8 mouse cellular contexts compared by ENCODE assay signal in genomic region chr19:5844831-5845318, GRCm38 (mm10). TPM values are rescaled to one million over a fixed set of nuclear protein-coding genes. Genes with fewer than 3 reads are reported as not detected.
DNase-seq lines count a peak whose midpoint lies in the region; ATAC-seq lines count a peak whose summit lies in the region.

No protein-coding gene starts in this region.

- ATAC-seq in hindbrain, embryonic 12.5 days (ENCODE audit: low FRiP score) = no peak
- ATAC-seq in megakaryocyte-erythroid progenitor cell, adult 5-6 weeks (replicated peaks; ENCODE audit: low FRiP score, low TSS enrichment, poor library complexity, severe bottlenecking) = peak; percentile 1; the same call in 1 of the 2 replicates

- H3K9ac ChIP-seq in hindbrain, embryonic 12.5 days = peak overlapping the region; percentile 33; the same call in 1 of the 2 replicates

- H3K4me2 ChIP-seq in hindbrain, embryonic 12.5 days (replicated peaks) = peak overlapping the region; percentile 56

- 82% methylated on average over 12 of the region's 12 CpGs for WGBS in hindbrain, embryonic 12.5 days

- DNase-seq in kidney, postnatal 36 days = peak; percentile 17 to 39
- no peak for DNase-seq in kidney, postnatal 25 days
- no peak for DNase-seq in right cerebral cortex, postnatal 4 days
- DNase-seq in left cerebral cortex, adult 8-10 months (ENCODE audit: low spot score in 2 of 2) = no peak
- DNase-seq in left cerebral cortex, postnatal 10 days (ENCODE audit: extremely low spot score in 1 of 2, low spot score in 2 of 2) = no peak

- no peaks in the 10 kb centered on the region for H3K36me3 ChIP-seq in hindbrain, embryonic 12.5 days

- H3K4me3 ChIP-seq in brown adipose tissue, adult 24 weeks (ENCODE audit: insufficient read depth, low read depth, low read length) = peak overlapping the region; percentile 67
- H3K4me3 ChIP-seq in hindbrain, embryonic 12.5 days = peak overlapping the region; percentile 25; the same call in 1 of the 2 replicates

- no peaks in the 10 kb centered on the region for H3K27me3 ChIP-seq in hindbrain, embryonic 12.5 days

- H3K27ac ChIP-seq in brown adipose tissue, adult 24 weeks (replicated peaks; ENCODE audit: low read depth, low read length) = peak overlapping the region; percentile 100
- peak overlapping the region; percentile 96 for H3K27ac ChIP-seq in hindbrain, embryonic 12.5 days

- H3K9me3 ChIP-seq in hindbrain, embryonic 12.5 days (replicated peaks) = no peaks in the 10 kb centered on the region

- peaks cover 21% of the 10 kb centered on the region for H3K4me1 ChIP-seq in brown adipose tissue, adult 24 weeks (ENCODE audit: control insufficient read depth, insufficient read depth, insufficient read length, low read length)
- peaks cover 76% of the 10 kb centered on the region for H3K4me1 ChIP-seq in hindbrain, embryonic 12.5 days

- intact Hi-C loops in left cerebral cortex, postnatal 10 days (cut with DNase I) = loop anchor here (1.0 kb wide), 1 partner anchor 43 kb away; no protein-coding TSS in a partner anchor

RNA-seq across cellular contexts. Expression of gene Frmd8, which starts 30.2 kb away (rescaled TPM):
- 6.6 and 7.0 TPM in 2 replicates for polyA plus RNA-seq in brown adipose tissue, adult 24 weeks (2012; ENCODE audit: insufficient read depth, insufficient read length, missing spikeins)
- 28.7 and 29.9 TPM in 2 replicates for polyA plus RNA-seq in hindbrain, embryonic 12.5 days (2016; fragmentation: Nextera tagmentation; extraction: Ambion mirVana)
- total RNA-seq in megakaryocyte-erythroid progenitor cell, adult 5-6 weeks (2014; fragmentation: Nextera tagmentation) = 12.5 and 14.1 TPM in 2 replicates
- total RNA-seq in megakaryocyte-erythroid progenitor cell, adult 5-6 weeks (2017) = 10.7 and 14.3 TPM in 2 replicates
- total RNA-seq in left cerebral cortex, adult 8-10 months (2022) = 10 to 100 TPM; 12.1 to 19.9 (median 13.7) TPM
- 10 to 100 TPM; 10.7 to 12.4 TPM for total RNA-seq in left cerebral cortex, postnatal 10 days (2021)

RNA-seq across cellular contexts. Expression of gene Slc25a45, which starts 32.7 kb away (rescaled TPM):
- polyA plus RNA-seq in brown adipose tissue, adult 24 weeks (2012; ENCODE audit: insufficient read depth, insufficient read length, missing spikeins) = 2.3 and 2.4 TPM in 2 replicates
- 2.0 and 2.2 TPM in 2 replicates for polyA plus RNA-seq in hindbrain, embryonic 12.5 days (2016; fragmentation: Nextera tagmentation; extraction: Ambion mirVana)
- 10.0 and 20.1 TPM in 2 replicates for total RNA-seq in megakaryocyte-erythroid progenitor cell, adult 5-6 weeks (2014; fragmentation: Nextera tagmentation)
- 11.7 and 11.9 TPM in 2 replicates for total RNA-seq in megakaryocyte-erythroid progenitor cell, adult 5-6 weeks (2017)
- 1 to 10 TPM; 3.2 to 5.1 (median 4.1) TPM for total RNA-seq in left cerebral cortex, adult 8-10 months (2022)
- total RNA-seq in left cerebral cortex, postnatal 10 days (2021) = 1 to 10 TPM; 3.4 to 3.8 TPM

RNA-seq across cellular contexts. Expression of gene Tigd3, which starts 49.1 kb away (rescaled TPM):
- not detected in 2 replicates for polyA plus RNA-seq in brown adipose tissue, adult 24 weeks (2012; ENCODE audit: insufficient read depth, insufficient read length, missing spikeins)
- polyA plus RNA-seq in hindbrain, embryonic 12.5 days (2016; fragmentation: Nextera tagmentation; extraction: Ambion mirVana) = 11.0 and 11.3 TPM in 2 replicates
- total RNA-seq in megakaryocyte-erythroid progenitor cell, adult 5-6 weeks (2014; fragmentation: Nextera tagmentation) = 5.3 and 5.9 TPM in 2 replicates
- total RNA-seq in megakaryocyte-erythroid progenitor cell, adult 5-6 weeks (2017) = 2.2 and 3.1 TPM in 2 replicates
- total RNA-seq in left cerebral cortex, adult 8-10 months (2022) = 1 to 10 TPM; 3.9 to 5.6 (median 5.0) TPM
- total RNA-seq in left cerebral cortex, postnatal 10 days (2021) = 1 to 10 TPM; 6.5 to 8.1 TPM

Comparison
In these comparisons a context has a peak if more than half of its experiments do, and no peak if none do; other contexts are left out.
1. DNase-seq: peak in kidney, postnatal 36 days (2 of 2); none in kidney, postnatal 25 days (0 of 2), right cerebral cortex, postnatal 4 days (single experiment), left cerebral cortex, adult 8-10 months (0 of 2) and left cerebral cortex, postnatal 10 days (0 of 2).